Mouse (Mus musculus): ENCODE data around the gene Sh3bgrl.
"Not testable (repeated sequence)": the region's sequence is repeated elsewhere in the genome, so short reads cannot be mapped to it uniquely, and the experiment has no call there.

The Sh3bgrl gene

GRCm38 (mm10) chrX:109095245-109096242 is at the start of gene Sh3bgrl:
TSS of gene Sh3bgrl (plus strand) at chrX:109095365.
- DNase-seq (ENCODE audit: low spot score): peak; percentile 45

GRCm38 (mm10) chrX:109047773-109048172 is 47.4 kb upstream of the Sh3bgrl start:
- no peak for DNase-seq (ENCODE audit: low spot score)

DNA sequence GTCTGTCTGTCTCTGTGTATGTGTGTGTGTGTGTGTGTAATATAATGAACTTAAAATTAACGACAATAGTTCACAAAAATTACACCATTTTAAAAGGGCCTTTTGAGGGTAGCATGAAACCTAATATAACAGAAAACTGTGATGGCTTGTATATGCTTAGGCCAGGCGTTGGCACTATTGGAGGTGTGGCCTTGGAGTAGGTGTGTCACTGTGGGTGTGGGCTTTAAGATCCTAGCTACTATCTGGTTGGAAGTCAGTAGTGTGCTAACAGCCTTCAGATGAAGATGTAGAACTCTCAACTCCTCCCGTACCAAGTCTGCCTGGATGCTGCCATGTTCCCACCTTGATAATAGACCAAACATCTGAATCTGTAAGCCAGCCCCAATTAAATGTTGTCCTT is 23.4 kb upstream of the Sh3bgrl start:
- no peak for DNase-seq (ENCODE audit: low spot score)

GRCm38 (mm10) chrX:109075716-109076115 is 19.4 kb upstream of the Sh3bgrl start:
- no peak for DNase-seq (ENCODE audit: low spot score)

DNA sequence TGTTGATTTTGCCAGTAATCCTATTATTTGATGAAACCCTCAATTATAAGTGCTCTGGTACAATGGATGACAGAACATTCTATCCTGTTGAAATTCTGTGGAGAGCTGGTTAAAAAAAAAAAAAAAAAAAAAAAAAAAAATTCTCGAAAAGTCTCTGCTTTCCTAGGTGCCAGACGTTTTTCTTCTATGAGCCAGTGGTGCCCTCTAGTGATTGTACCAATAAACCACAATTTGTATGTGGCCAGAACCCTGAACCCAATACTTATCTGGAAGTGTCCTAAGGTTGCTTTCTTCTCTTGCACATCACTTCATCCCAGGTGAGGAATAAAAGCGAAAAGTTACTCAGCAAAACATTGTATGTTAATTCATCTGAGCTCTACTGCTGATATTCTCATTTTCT is 18.8 kb upstream of the Sh3bgrl start:
- DNase-seq (ENCODE audit: low spot score): no peak

DNA sequence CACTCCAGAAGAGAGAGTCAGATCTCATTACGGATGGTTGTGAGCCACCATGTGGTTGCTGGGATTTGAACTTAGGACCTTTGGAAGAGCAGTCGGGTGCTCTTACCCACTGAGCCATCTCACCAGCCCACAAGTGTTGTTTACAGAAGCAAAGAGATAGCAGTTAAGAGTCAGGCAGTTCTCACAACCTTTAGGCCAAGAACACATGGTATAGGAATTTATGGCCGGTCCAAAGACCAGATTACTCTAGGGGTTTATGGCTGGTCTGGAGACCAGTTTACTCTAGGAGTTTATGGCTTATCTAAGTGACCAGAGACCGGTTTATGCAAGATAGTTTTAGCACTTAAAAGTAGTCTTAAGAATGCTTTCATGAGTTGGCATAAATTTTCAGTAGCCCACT is 15.8 kb upstream of the Sh3bgrl start:
- DNase-seq (ENCODE audit: low spot score): not testable (repeated sequence)

DNA sequence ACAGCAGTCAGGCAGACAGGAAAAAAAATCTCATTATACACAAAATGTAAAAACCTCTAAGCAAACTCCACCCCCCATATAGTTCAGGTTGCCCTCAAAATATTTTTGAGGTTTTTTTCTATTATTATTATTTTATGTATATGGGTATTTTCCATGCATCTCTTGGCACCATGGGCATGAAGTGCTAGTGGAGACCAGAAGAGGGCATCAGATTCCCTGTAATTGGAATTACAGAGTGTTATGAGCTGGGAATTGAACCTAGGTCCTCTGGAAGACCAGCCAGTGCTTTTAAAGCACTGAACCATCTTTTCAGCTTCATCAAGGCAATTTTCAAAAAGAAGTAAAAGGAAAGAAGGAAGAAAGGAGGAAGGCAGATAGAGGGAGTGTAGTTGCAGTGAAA is 8.1 kb upstream of the Sh3bgrl start:
- DNase-seq (ENCODE audit: low spot score): no peak

- no peak for DNase-seq (ENCODE audit: low spot score)
Observed at GRCm38 (mm10) chrX:109094800-109095199, 365 bp upstream of the Sh3bgrl start.

GRCm38 (mm10) chrX:109098511-109098910 is 3.3 kb downstream of the Sh3bgrl start:
- no peak for DNase-seq (ENCODE audit: low spot score)

DNA sequence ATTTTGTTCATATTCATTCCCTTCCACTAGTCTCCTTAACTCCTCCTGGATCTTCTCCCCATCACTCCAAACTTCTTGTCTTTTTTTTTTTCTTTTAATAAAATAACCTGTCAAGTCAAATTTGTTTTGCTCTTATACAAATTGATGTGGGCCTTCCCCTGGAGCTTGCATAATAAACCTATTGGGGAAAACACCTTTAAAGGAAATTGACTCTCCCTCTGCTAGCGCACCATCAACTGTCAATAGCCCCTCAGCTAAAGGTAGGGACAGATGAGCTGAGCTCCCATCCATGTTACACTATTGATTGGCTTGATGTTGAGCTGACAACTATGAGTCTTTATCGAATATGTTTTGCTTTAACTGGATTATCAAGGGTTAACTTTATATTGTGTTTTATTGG is 5.3 kb downstream of the Sh3bgrl start:
- DNase-seq (ENCODE audit: low spot score): no peak

GRCm38 (mm10) chrX:109108117-109108805 is 13.1 kb downstream of the Sh3bgrl start:
- DNase-seq (ENCODE audit: low spot score): no peak

DNA sequence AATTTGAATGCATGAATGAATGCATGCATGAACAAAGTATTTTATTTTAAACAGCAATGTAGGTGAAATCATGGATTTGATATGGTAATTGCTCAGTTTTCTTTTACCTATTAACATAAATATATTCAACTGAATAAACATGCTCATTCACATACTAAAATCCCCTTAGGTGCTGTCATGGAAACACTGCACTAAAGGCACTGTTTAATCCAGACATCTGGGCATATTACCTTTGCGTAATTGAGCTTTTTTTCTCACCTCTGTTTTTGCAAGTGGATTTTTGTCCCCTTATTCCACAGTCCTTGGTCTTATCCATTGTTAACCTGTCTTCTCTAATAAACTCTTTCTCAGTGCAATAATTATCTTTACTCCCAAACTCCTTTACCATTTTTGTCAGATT is 17.7 kb downstream of the Sh3bgrl start:
- no peak for DNase-seq (ENCODE audit: low spot score)

DNA sequence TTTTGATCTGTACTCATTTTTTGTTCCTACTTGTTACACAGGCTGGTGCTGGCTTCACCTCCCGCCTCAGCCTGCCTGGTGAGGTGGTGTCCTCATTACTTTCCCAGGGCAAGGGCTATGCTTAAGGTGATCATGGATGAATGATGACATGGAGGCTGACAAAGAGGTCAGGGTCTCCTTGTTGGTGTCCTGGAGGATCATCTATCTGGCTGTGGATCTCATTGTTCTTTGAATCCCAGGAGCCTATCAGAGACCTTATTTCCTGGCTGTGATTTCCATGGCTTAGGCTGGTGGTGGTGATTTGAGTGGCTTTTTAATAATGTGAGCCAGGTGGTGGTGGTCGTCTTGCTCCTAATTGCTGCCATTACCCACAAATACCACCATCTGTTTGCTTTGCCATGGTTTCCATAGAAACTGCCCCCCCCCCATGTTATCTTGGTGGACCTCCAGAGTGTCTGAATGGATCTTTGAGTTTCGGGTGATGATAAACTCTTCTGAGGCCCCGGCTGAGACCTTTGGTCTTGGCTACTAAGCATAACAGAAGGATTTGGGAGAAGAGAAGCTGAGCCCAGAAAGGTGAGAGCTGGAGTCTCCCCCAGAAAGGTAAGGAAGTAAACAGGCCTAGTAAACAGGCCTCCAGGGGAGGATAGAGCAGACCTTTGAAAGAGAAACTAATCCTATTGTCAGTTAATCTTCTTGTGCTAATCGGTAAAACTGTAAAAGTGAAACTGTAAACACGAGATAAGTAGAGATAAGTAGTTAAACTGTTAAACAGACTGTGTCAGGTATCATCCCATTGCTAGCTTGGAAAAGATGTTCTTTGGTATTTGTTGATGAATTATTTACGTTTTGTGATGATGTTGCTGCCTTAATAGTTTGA is 18.5 kb downstream of the Sh3bgrl start:
- DNase-seq (ENCODE audit: low spot score): no peak

DNA sequence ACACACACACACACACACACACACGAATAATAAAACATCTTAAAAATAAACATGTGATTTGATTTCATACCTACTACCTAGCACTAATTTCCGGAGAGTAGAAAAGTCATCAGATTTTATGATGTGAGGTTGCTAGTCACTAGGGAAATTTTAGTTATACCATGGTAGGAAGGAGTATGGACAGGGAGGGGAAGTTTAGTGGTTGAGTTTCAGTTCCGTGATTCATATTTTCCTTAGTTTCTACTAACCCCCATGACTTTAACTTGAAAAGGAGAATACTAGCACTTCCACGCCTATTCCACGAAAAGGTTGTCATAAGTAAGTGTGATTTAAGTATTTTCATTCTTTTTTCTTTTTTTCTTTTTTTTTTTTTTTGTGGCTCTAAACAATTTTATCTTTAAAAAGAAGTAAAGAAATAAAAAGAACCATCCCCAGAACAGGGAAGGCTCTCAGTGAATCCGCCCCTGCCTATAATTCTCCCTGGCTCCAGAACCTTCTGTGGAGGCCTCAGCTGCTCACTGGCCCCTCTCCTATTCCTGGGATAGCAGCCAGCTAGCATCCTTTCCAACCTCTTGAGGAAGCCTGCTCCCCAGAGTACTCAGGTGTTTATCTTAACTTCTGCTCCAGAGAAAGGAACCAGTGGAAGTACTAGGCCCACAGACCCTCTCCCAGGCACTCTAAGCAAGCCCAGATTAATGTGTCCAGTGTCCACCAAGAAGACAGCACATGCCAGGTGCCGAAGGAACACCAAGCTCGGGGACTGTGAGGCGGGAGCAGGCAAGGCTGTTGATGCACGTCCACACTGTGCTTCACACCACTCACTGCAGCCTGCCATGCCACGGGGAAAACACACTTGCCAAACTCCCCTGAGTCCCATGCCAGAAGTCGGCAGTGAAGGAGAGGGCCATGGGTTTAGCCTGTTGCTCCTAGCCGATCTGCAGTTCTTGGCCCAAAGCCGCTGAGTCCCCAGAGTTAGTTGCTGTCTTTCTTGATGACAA is 25.0 kb downstream of the Sh3bgrl start:
- DNase-seq (ENCODE audit: low spot score): no peak

- no peak for DNase-seq (ENCODE audit: low spot score)
Observed at GRCm38 (mm10) chrX:109121161-109121560, 26.0 kb downstream of the Sh3bgrl start.

DNA sequence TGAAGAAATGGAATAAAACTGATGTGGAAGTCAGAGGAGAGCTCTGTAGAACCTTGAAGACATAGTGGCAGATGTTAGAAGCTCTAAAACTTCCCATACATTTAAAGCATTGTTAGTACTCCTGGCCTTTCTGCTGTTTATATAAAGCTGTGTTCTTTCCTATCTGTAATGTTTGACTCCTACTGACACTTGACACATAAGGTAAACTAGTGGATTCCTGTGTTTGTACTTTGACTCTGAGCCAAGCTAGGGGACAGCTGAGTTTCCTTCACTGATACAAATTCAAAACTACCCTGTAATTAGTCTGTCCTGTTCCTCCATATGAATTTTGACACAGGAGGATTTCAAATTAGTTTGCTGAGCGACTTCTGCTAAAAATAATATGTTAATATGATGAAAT is 27.5 kb downstream of the Sh3bgrl start:
- no peak for DNase-seq (ENCODE audit: low spot score)

GRCm38 (mm10) chrX:109123762-109124161 is 28.6 kb downstream of the Sh3bgrl start:
- DNase-seq (ENCODE audit: low spot score): no peak

DNA sequence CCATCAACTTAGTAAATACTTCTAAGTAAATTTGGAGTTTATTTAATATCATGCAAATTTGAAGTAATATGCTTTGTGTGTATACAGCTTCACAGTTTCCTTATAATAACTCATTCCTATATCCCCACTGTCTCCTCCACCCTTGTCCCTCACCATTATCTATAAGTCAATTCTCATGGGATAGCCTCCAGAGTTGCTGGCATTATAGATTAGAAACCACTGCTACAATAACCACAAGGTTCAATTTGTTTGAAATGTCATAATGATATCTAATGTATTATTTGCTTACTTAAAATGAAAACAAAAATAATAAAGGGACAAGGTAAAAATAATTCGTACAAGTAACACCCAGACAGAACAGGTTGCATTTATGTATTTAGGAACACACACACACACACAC is 31.7 kb downstream of the Sh3bgrl start:
- no peak for DNase-seq (ENCODE audit: low spot score)

DNA sequence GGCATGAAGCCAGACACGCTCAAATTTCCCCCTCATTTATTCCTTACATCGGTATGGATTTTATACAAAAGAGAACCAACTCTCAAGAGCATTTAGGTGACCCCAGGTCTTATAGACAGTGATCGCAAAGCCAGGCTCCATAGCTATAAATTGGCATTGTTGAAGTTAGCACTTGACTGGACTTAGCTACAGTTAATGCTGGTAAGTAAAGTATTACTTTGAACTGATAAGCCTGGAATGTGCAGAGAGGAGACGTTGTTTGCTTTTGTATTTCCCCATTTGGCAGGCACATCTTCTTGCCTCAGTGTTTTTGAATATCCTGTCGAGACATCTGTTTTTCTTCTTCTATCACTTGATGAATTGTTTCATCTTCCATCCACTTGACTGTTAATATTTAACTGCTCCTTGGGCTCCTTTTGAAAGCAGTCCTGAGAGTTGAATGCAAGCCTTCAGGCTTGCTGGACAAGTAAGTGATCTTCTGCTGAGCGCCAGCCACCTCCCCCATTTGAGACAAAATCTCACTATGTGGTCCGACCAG is 32.5 kb downstream of the Sh3bgrl start:
- no peak for DNase-seq (ENCODE audit: low spot score)

DNA sequence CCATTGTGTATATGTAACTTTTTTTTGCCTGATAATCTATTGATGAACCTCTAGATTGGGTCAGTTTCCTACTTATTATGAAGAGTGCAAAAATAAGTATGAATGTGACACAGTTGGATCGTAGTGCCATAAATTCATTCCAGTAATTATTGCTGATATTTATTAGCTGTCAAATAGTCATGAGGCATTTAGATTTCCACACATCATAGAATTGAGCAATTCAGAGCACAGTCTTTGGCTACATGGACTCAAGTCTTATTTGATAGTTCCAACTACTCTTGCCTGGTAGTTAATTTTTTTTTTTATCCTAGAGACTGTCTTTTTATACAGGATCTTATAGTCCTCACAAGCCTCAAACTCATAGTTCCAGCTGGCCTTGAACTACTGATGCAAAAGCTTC is 34.9 kb downstream of the Sh3bgrl start:
- DNase-seq (ENCODE audit: low spot score): no peak

GRCm38 (mm10) chrX:109131834-109132233 is 36.7 kb downstream of the Sh3bgrl start:
- DNase-seq (ENCODE audit: low spot score): no peak
